Mouse (Mus musculus): ENCODE measurements around the gene Gadd45gip1.
A peak's percentile ranks its signal among the peaks of the same experiment; 100 is the strongest.

The Gadd45gip1 gene

DNA sequence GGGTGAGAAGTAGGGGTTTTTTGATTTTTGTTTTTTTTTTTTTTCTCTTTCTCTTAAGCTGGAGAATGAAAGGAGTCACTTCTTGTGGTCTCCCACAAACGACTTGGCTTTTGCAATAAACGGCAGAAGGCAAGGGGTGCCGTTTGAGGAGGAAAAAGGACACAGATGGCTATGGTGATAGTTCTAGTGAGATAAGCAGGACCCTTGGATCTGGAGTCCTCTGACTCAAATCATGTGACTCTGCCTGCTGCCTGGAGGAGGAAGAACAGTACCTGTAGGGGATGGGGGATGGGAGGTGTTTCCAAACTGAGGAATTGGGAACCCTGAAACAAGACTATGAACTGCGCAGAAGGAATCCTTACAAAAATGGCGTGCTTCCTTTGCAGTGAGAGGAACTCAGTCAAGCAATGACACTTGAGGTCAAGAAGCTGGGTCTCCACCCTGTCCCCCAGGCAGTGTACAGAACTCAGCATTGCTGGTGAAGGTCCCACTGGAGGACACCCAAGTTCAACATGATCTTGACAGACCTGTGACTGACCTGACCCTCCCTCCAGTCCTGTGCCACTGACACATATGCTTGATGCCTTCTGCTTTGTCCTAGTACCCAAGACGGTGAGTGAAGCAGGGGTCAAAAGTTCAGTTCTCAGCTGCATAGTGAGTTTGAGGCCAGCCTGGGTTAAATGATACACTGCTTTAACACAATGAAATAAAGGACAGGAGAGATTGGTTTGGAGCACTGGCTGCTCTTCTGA lies 16.5 kb downstream of the Gadd45gip1 start:
- peak; percentile 69 for DNase-seq (ENCODE audit: low read depth, low spot score)

DNA sequence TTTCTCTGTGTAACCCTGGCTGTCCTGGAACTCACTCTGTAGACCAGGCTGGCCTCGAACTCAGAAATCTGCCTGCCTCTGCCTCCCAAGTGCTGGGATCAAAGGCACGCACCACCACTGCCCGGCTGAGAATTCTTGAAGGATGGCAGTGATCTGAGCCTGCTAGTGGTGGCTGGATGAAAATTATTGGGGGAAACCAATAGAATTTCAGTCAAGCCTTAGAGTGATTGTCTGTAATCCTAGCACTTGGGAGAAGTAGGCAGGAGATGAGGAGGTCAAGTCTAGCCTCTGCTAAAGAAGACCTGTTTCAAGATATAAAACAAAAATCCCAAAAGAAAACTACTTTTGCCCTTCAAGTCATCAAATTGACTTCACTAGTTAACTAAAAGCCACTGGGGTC lies 25.1 kb downstream of the Gadd45gip1 start:
- no peak for DNase-seq (ENCODE audit: low read depth, low spot score)

DNA sequence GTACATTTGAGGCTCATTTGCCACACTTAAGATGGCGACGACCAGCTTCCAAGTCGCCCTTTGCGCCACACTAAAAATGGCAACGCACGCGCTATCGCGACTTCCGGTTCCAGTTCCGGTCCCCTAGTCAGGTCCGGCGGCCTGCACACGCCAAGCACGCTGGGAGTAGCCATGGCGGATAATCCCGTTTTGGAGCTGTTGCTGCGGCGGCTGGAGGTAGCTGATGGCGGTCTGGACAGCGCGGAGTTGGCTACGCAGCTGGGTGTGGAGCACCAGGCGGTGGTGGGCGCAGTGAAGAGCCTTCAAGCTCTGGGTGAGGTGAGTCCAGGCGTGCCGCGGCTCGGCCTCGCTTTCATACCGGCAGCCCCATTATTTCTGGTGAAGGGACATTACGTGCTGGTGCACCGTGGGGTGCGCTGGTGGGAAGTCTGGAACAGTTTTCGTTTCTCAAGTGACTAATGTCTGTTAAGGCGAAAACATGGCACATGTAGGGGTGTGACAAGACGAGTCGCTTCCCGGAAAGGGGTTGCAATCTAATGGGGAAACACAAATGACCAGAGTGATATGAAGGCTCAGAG lies 25.6 kb downstream of the Gadd45gip1 start, which contains the start of gene Farsa:
Gene Farsa, plus strand, starts transcription at position 126 of the 578 bp plus-strand sequence.
- peak; percentile 96 for DNase-seq (ENCODE audit: low read depth, low spot score)

DNA sequence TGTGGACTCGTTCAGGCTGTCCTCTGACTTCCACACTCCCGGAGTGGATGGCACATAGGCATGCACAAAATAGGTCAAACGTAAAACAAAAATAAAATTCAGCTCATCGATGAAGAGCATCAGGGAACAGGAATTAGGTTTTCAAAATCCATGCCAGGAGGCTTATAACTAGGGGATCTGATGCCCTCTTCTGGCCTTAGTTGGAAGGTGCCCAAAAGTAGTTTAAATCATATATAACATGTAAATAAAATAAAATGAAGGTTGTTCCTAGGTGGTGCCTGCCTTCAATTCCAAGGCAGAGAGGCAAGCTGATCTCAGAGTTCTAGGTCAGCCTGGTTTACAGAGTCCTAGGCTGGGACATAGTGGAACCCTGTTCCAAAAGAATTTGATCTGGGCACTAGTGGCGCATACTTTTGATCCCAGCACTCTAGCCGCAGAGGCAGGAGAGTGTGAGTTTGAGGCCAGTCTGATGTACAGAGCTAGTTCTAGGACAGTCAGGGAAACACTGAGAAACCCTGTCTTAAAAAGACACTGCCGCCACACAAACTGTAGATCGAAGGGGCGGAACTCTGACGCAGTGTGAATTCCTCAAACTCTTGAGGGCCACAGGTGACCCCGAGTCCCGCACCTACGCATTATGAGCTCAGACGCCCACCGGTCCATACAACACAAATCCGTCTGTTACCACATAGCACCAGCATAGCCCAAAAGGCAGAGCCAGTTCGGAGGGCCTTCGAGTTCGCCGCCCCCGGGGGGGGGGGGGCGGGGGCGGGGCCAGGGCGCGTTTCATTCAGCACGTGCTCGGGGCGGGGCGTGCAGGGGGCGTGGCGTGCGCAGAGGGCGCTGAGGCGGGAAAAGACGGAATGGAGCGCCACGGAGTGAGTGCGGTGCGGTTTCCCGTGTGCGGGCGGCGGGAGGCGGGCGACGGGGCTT lies 40.3 kb downstream of the Gadd45gip1 start, which contains the start of gene Syce2:
Gene Syce2, plus strand, starts transcription at position 736 of the 933 bp plus-strand sequence.
- peak; percentile 85 for DNase-seq (ENCODE audit: low read depth, low spot score)

DNA sequence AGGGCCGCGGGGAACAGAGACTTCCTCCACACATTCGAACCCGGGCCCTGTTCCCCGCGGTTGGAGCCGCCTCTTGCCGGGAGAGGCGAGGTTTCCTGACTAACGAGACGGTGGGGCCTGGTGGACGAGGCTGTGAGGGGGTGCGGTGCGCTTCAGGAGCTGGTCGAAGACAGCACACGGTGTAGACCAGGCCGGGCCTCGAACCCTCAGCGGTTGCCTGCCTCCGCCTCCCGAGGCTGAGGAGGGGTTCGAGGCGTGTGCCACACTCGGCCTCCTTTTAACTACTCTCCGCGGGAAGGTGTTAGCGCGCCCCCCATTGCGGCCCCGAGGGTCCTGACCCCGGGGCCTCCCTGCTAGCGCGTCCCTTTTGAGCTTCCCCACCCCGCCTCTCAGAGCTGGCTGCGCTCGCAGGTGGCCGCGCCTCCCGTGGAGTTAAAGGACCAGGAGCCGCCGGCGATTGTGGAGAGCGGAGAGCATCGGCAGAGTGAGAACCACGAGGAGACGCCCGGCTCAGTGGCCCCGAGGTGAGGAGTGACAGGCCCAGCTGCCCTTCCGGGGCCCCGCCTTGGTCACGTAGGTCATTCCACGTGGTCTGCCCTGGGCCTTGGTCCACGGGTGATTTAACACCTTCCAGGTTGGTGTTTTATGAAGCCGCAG lies 41.1 kb downstream of the Gadd45gip1 start:
- peak; percentile 57 for DNase-seq (ENCODE audit: low read depth, low spot score)

DNA sequence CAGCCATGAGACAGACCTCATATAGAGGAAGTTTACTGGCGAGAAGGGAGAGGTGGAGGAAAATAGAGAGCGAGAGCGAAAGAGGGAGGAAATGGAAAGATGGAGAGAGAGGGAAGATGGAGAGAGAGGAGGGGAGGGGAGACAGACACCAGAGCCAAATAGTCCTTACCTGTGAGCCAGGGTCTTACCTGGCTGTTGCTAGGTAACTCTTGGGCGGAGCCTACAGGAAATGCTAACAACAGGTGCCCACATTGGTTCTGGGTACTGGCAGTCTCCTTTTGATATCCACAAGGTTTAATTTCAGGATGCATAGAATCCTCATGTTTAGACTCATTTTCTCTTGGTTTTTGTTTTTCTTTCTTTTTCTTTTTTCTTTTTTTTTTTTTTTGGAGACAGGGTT lies 41.7 kb downstream of the Gadd45gip1 start:
- DNase-seq (ENCODE audit: low read depth, low spot score) = peak; percentile 52

DNA sequence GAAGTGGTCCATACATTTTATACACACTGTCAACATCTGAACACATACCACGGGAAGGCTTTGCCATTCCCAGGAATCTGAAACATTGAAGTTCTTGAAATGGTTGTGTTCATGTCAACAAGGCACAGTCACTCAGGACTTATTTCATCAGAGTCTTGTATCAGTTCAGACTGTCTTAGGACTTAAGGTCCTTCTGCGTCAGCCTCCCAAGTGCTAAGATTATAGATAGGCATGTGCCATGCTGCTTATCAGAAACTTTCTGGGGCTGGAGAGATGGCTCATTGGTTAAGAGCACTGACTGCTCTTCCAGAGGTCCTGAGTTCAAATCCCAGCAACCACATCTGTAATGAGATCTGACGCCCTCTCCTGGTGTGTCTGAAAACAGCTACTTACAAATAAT lies 43.0 kb downstream of the Gadd45gip1 start:
- DNase-seq (ENCODE audit: low read depth, low spot score) = no peak

DNA sequence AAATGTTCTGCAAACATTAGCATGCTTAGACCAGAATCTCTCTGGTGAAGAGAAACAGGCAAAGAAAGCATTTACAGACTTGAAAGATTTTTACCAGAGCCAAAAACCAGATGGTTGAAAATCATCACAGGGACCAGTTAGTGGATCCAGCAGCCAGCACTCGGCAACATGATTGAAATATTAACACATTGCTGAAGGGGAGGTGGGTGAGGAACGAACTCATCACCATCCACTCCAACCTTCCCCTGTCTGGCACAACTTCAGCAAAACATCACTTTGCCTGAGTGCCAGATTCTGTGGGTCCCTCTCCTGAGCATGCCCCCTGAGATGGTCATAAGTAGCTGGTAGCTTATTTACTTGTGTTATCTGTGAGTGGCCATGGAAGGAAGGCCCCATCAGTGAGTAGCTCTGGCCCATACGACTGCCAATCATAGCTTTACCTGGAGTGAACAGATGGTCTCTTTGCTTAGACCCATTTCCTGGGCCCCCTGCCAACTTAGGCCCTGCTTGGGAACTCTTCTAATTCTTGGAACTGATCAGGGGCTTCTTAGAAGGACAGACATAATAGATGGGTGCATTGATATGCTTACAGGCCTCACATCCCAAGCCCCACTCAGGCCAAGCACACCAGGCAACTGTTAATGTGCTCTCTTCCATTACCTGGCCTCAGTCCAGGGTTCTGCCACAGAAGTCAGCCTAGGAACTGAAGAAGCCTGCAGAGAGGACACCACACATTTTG lies 46.1 kb downstream of the Gadd45gip1 start:
- no peak for DNase-seq (ENCODE audit: low read depth, low spot score)

DNA sequence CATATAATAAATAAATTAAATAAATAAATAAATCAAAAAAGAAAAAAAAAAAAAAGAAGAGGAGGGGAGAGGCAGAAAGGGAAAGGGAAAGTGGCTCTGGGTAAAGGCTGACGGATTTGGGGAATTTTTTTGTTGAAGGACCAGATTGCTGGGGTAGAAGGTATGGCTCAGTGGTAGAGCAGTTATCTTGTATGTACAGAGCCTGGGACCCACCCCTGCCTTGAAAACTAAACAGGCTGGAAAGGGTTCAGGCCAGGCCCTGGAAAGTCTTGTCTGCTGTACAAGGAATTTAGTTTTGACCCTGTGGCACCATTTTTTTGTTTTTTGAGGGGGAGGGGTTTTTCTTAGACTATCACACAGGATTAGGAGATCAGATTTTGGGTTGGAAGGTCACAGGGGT lies 47.6 kb downstream of the Gadd45gip1 start:
- no peak for DNase-seq (ENCODE audit: low read depth, low spot score)

DNA sequence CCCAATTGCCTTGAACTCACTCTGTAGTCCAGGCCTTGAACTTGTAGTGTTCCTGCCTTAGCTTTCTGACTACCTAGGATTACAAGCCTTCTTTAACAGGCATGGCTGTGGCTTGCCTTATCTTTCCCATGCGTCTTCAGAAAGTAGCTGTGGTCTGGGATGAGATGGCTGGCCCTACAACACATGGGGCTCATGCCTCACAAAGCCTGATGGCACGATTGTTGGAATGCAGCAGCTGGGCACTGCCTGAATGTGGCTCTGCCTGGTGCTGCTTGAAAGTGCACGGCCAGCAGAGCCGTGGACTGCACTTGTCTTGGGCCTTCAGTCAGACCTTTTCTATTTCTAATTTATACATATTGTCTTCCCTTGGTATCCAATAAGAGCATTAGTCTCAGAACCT lies 53.4 kb downstream of the Gadd45gip1 start:
- DNase-seq (ENCODE audit: low read depth, low spot score) = no peak

Data from R1 (cell line).